Comparison of ENCODE assay signal across 8 mouse cellular contexts in the genomic region with DNA sequence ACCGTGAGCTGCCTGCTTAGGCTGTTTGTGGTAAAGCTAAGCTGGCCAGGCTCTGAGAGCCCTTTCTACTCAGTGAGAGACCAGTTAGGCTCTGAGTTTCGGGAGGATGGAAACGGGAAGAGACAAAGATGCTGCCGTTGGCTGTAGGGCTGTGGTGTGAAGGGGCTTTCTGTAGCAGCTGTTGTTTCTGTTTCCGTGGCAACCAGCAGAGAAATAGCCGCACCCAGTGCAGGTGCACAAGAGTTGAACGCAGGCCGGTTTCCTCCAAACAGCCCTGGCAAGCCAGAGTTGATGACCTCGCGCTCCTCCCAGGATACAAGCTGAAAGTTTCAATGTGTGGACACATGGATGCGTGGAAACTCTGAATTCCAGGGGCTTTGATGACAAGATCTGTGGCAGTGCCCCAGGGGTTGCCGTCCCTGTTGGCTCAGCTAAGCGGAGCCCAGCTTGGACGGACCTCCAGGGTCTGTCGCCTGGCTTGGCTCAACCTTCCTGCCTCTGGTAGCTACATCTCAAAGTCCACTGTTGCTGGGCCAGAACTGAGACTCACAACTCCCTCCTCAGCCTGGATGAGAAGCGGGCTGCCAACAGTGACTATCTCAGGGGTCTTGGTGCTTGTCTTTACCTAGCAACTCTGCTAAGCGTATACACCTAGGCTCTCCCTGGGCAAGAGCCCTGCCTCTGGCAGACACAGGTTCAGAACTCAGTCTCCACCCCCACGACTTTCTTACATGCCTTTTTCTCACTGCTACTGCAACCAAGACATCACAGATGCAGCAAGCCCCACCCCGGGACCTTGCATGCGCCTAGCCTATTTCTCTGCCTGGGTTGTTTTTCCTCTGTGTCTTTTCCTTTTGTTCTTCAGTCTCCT.
DNase-seq lines count a peak whose midpoint lies in the region; ATAC-seq and TF ChIP-seq lines count a peak whose summit lies in the region.

No protein-coding gene starts in this region.

- peak; percentile 22 for DNase-seq in kidney, adult 18-20 months
- no peak for DNase-seq in kidney, adult 8-10 months
- DNase-seq in heart, postnatal 4 days, result peak; percentile 48
- DNase-seq in limb, embryonic 14.5 days (ENCODE audit: low spot score), result peak; percentile 60
- DNase-seq in thymus, postnatal 4 days, result peak; percentile 80
- DNase-seq in right cerebral cortex, postnatal 4 days, result no peak

- no peak for TF ChIP-seq POLR2A in limb, embryonic 14.5 days (IDR thresholded peaks at IDR 0.05; ENCODE audit: borderline replicate concordance, extremely low read depth, insufficient read depth, insufficient read length)

- no peak overlapping the region for H3K27ac ChIP-seq in limb, embryonic 14.5 days (replicated peaks; ENCODE audit: low read depth, low read length)
- no peak overlapping the region for H3K27ac ChIP-seq in neural tube, embryonic 12.5 days

- no peaks in the 10 kb centered on the region for H3K27me3 ChIP-seq in limb, embryonic 14.5 days (ENCODE audit: control insufficient read depth, insufficient read depth, low read length)
- H3K27me3 ChIP-seq in neural tube, embryonic 12.5 days (replicated peaks), result no peaks in the 10 kb centered on the region

- H3K4me1 ChIP-seq in limb, embryonic 14.5 days (ENCODE audit: control insufficient read depth, insufficient read depth, low read length), result peaks cover 2% of the 10 kb centered on the region; the same call in 1 of the 2 replicates
- H3K4me1 ChIP-seq in neural tube, embryonic 12.5 days, result peaks cover 25% of the 10 kb centered on the region

- ATAC-seq in erythroid progenitor cell, adult 5-6 weeks (replicated peaks; ENCODE audit: low FRiP score, poor library complexity, severe bottlenecking), result 0 out of 2 replicates have a peak, but pooled peaks have one; percentile 20
- ATAC-seq in limb, embryonic 14.5 days (ENCODE audit: low FRiP score, low read depth), result peak; percentile 81
- ATAC-seq in neural tube, embryonic 12.5 days (ENCODE audit: low FRiP score, low read depth), result peak; percentile 72

- 57% methylated on average over 20 of the region's 20 CpGs for WGBS in limb, embryonic 14.5 days
- 42% methylated on average over 20 of the region's 20 CpGs for WGBS in neural tube, embryonic 12.5 days

- H3K36me3 ChIP-seq in limb, embryonic 14.5 days (ENCODE audit: control insufficient read depth, insufficient read depth, low read length), result no peaks in the 10 kb centered on the region
- no peaks in the 10 kb centered on the region for H3K36me3 ChIP-seq in neural tube, embryonic 12.5 days

- H3K9me3 ChIP-seq in limb, embryonic 14.5 days (ENCODE audit: control insufficient read depth, low read length), result no peaks in the 10 kb centered on the region
- H3K9me3 ChIP-seq in neural tube, embryonic 12.5 days, result no peaks in the 10 kb centered on the region

- H3K9ac ChIP-seq in limb, embryonic 14.5 days (ENCODE audit: low read depth, low read length, severe bottlenecking), result no peak overlapping the region
- no peak overlapping the region for H3K9ac ChIP-seq in neural tube, embryonic 12.5 days

- H3K4me2 ChIP-seq in limb, embryonic 14.5 days (replicated peaks; ENCODE audit: low read depth, low read length, severe bottlenecking), result no peak overlapping the region
- H3K4me2 ChIP-seq in neural tube, embryonic 12.5 days (replicated peaks), result 0 out of 2 replicates have a peak overlapping the region, but pooled peaks have one; percentile 6

- no peak overlapping the region for H3K4me3 ChIP-seq in limb, embryonic 14.5 days (replicated peaks; ENCODE audit: low read length)
- no peak overlapping the region for H3K4me3 ChIP-seq in neural tube, embryonic 12.5 days

Comparison
In these comparisons a context has a peak if more than half of its experiments do, and no peak if none do; other contexts are left out.
1. DNase-seq: peak in kidney, adult 18-20 months (single experiment), heart, postnatal 4 days (single experiment), limb, embryonic 14.5 days (single experiment) and thymus, postnatal 4 days (single experiment); none in kidney, adult 8-10 months (0 of 2) and right cerebral cortex, postnatal 4 days (single experiment).
2. ATAC-seq: peak in every context shown above with its lines; median percentile 81 in limb, embryonic 14.5 days; 72 in neural tube, embryonic 12.5 days; 20 in erythroid progenitor cell, adult 5-6 weeks.